Mouse (Mus musculus): ENCODE results near the gene Gtf2h4. TPM values are rescaled to one million over a fixed set of nuclear protein-coding genes. Genes with fewer than 3 reads are reported as not detected.

Gene Gtf2h4
- total and polyA plus RNA-seq, 3 experiments = 76.3 to 97.6 TPM; not detected in 1

GRCm38 (mm10) chr17:35667334-35668065 is 6.0 kb downstream of the Gtf2h4 start, which contains the start of gene Vars2:
Gene Vars2, minus strand, starts transcription at chr17:35667592.
- Histone ChIP-seq H3K27ac (ENCODE audit: control insufficient read depth, low read depth, low read length) (peak within 1 kb of the TSS; percentile 67), H3K9me3 (replicated peaks; ENCODE audit: insufficient read depth, low read length) (no peaks in the 10 kb centered on the region), H3K27me3 (ENCODE audit: control insufficient read depth in 1 of 2, insufficient read depth in 2 of 2, low read length in 2 of 2) (no peaks in the 10 kb centered on the region), H3K9ac (ENCODE audit: control insufficient read depth, low read depth, low read length, poor library complexity, severe bottlenecking) (peak within 1 kb of the TSS; percentile 80), H3K79me2 (ENCODE audit: control insufficient read depth, insufficient read depth, low read length, poor library complexity) (peaks cover 6% of the 10 kb centered on the region), H3K4me1 (ENCODE audit: control insufficient read depth in 1 of 2, insufficient read depth in 2 of 2, low read length in 2 of 2) (peaks cover 0 to 4% of the 10 kb centered on the region in 2 experiments; a peak in 2 of 4 replicates), H3K36me3 (ENCODE audit: control insufficient read depth in 1 of 2, insufficient read depth in 2 of 2, low read length in 2 of 2) (no peaks in the 10 kb centered on the region), H3K4me3 (ENCODE audit: control insufficient read depth in 1 of 2, insufficient read depth in 1 of 2, low read depth in 2 of 2, low read length in 2 of 2) (peak within 1 kb of the TSS; percentile 71 to 86)
- peak; percentile 96 for DNase-seq (ENCODE audit: low read depth, low spot score)
- TF ChIP-seq NRF1 (IDR thresholded peaks at IDR 0.05; ENCODE audit: insufficient read depth, low read depth, low read length, poor library complexity, severe bottlenecking) (peak; percentile 98), TCF12 (IDR thresholded peaks at IDR 0.05; ENCODE audit: low read depth, low read length) (peak; percentile 38), MAZ (IDR thresholded peaks at IDR 0.05; ENCODE audit: low read depth, low read length) (peak; percentile 29; the same call in 1 of the 2 replicates), MAX (IDR thresholded peaks at IDR 0.05; ENCODE audit: low read length) (peak; percentile 66), MXI1 (IDR thresholded peaks at IDR 0.05; ENCODE audit: low read depth, low read length) (peak; percentile 83), NELFE (IDR thresholded peaks at IDR 0.05; ENCODE audit: low read depth, low read length) (peak; percentile 95), POLR2AphosphoS2 (IDR thresholded peaks at IDR 0.05; ENCODE audit: low read length) (peak; percentile 96), CHD1 (IDR thresholded peaks at IDR 0.05; ENCODE audit: low read depth, low read length) (0 out of 2 replicates have a peak, but pooled peaks have one; percentile 74), KAT2A (conservative IDR thresholded peaks at IDR 0.05; ENCODE audit: low read depth, low read length) (peak; percentile 3; the same call in 1 of the 2 replicates), SMC3 (IDR thresholded peaks at IDR 0.05; ENCODE audit: low read depth, low read length) (no peak), UBTF (IDR thresholded peaks at IDR 0.05; ENCODE audit: borderline replicate concordance, insufficient read depth, low read depth, low read length) (no peak), TBP (IDR thresholded peaks at IDR 0.05; ENCODE audit: low read depth, low read length) (peak; percentile 76), MAFK (IDR thresholded peaks at IDR 0.05; ENCODE audit: borderline replicate concordance, low read depth, low read length) (no peak), POLR2A (IDR thresholded peaks at IDR 0.05; ENCODE audit: control insufficient read depth in 1 of 2, insufficient read depth in 1 of 2, low read depth in 1 of 2, low read length in 2 of 2, poor library complexity in 1 of 2) (peak; percentile 72 to 93), SIN3A (IDR thresholded peaks at IDR 0.05; ENCODE audit: low read length) (peak; percentile 66), ZMIZ1 (IDR thresholded peaks at IDR 0.05; ENCODE audit: low read depth, low read length) (no peak; the same call in 1 of the 2 replicates), HCFC1 (IDR thresholded peaks at IDR 0.05; ENCODE audit: low read depth, low read length) (peak; percentile 65; the same call in 1 of the 2 replicates), MYC (IDR thresholded peaks at IDR 0.05; ENCODE audit: low read depth, low read length) (peak; percentile 80)

GRCm38 (mm10) chr17:35666851-35667256 is 6.7 kb downstream of the Gtf2h4 start:
- Histone ChIP-seq H3K9me3 (replicated peaks; ENCODE audit: insufficient read depth, low read length) (no peaks in the 10 kb centered on the region), H3K36me3 (ENCODE audit: control insufficient read depth in 1 of 2, insufficient read depth in 2 of 2, low read length in 2 of 2) (no peaks in the 10 kb centered on the region), H3K27me3 (ENCODE audit: control insufficient read depth in 1 of 2, insufficient read depth in 2 of 2, low read length in 2 of 2) (no peaks in the 10 kb centered on the region), H3K4me1 (ENCODE audit: control insufficient read depth in 1 of 2, insufficient read depth in 2 of 2, low read length in 2 of 2) (peaks cover 0 to 4% of the 10 kb centered on the region in 2 experiments; a peak in 2 of 4 replicates), H3K9ac (ENCODE audit: control insufficient read depth, low read depth, low read length, poor library complexity, severe bottlenecking) (peak overlapping the region; percentile 80), H3K27ac (ENCODE audit: control insufficient read depth, low read depth, low read length) (peak overlapping the region; percentile 42), H3K79me2 (ENCODE audit: control insufficient read depth, insufficient read depth, low read length, poor library complexity) (peaks cover 6% of the 10 kb centered on the region), H3K4me3 (ENCODE audit: control insufficient read depth in 1 of 2, insufficient read depth in 1 of 2, low read depth in 2 of 2, low read length in 2 of 2) (peak overlapping the region; percentile 71 to 86)
- DNase-seq (ENCODE audit: low read depth, low spot score) = peak; percentile 72
- TF ChIP-seq RAD21 (IDR thresholded peaks at IDR 0.05; ENCODE audit: low read depth, low read length) = no peak
- TF ChIP-seq ZKSCAN1 (IDR thresholded peaks at IDR 0.05; ENCODE audit: low read depth, low read length) = no peak
- peak; percentile 68 for TF ChIP-seq NRF1 (IDR thresholded peaks at IDR 0.05; ENCODE audit: insufficient read depth, low read depth, low read length, poor library complexity, severe bottlenecking)
- TF ChIP-seq CTCF (IDR thresholded peaks at IDR 0.05 in 2 of 3, conservative IDR thresholded peaks at IDR 0.05 in 1 of 3; ENCODE audit: control insufficient read depth in 1 of 3, insufficient read depth in 1 of 3, low read depth in 2 of 3, low read length in 3 of 3, poor library complexity in 1 of 3, severe bottlenecking in 1 of 3) = no peak; a peak in 1 of 6 replicates
- no peak for TF ChIP-seq POLR2AphosphoS5 (IDR thresholded peaks at IDR 0.05; ENCODE audit: borderline replicate concordance, low read depth, low read length)
- peak; percentile 31; the same call in 1 of the 2 replicates for TF ChIP-seq ZMIZ1 (IDR thresholded peaks at IDR 0.05; ENCODE audit: low read depth, low read length)
- TF ChIP-seq EP300 (IDR thresholded peaks at IDR 0.05; ENCODE audit: low read depth in 1 of 2, low read length in 2 of 2) = no peak
- TF ChIP-seq JUND (IDR thresholded peaks at IDR 0.05; ENCODE audit: low read depth, low read length) = no peak
- 0 out of 2 replicates have a peak, but pooled peaks have one; percentile 24 for TF ChIP-seq CHD1 (IDR thresholded peaks at IDR 0.05; ENCODE audit: low read depth, low read length)
- TF ChIP-seq TBP (IDR thresholded peaks at IDR 0.05; ENCODE audit: low read depth, low read length) = no peak
